Mouse (Mus musculus): ENCODE data around the gene Birc2. TPM values are rescaled to one million over a fixed set of nuclear protein-coding genes. Genes with fewer than 3 reads are reported as not detected.

The Birc2 gene
- polyA plus RNA-seq, 1 experiment from 2014 or later, result 15.6 TPM

Small RNA genes within 50 kb of the gene (microRNA-seq; reads per million reads assigned to microRNA genes)
- gene Mir5618, result 16.5 reads per million, percentile 28 among the genes with 10 or more reads in this experiment

Other genes starting within 250 kb of the Birc2 start
- gene Mmp20, start 208.8 kb downstream of the Birc2 start, polyA plus RNA-seq (2016; fragmentation: Nextera tagmentation; extraction: Ambion mirVana), result not detected in 2 replicates
- gene Mmp7, start 145.0 kb downstream of the Birc2 start, polyA plus RNA-seq (2016; fragmentation: Nextera tagmentation; extraction: Ambion mirVana), result not detected in 2 replicates
- 59.4 and 60.3 TPM in 2 replicates for gene Tmem123, start 73.0 kb downstream of the Birc2 start, polyA plus RNA-seq (2016; fragmentation: Nextera tagmentation; extraction: Ambion mirVana)
- gene Birc3, start 36.1 kb upstream of the Birc2 start, polyA plus RNA-seq (2016; fragmentation: Nextera tagmentation; extraction: Ambion mirVana), result 6.7 and 6.9 TPM in 2 replicates
- gene Yap1, start 167.5 kb upstream of the Birc2 start, polyA plus RNA-seq (2016; fragmentation: Nextera tagmentation; extraction: Ambion mirVana), result 8.3 and 8.7 TPM in 2 replicates
- 2.7 and 2.8 TPM in 2 replicates for gene Cfap300, start 205.8 kb upstream of the Birc2 start, polyA plus RNA-seq (2016; fragmentation: Nextera tagmentation; extraction: Ambion mirVana)

All from liver, embryonic 12.5 days (tissue).